Mouse (Mus musculus): ENCODE results near the gene Hes2. TPM values are rescaled to one million over a fixed set of nuclear protein-coding genes. Genes with fewer than 3 reads are reported as not detected.

Hes2 gene
- polyA plus RNA-seq, 1 experiment from 2014 or later: 0.13 TPM

GRCm38 (mm10) chr4:152182205-152182604 is 23.5 kb downstream of the Hes2 start:
- WGBS: 89% methylated on average over 10 of the region's 10 CpGs
- Histone ChIP-seq H3K4me3 (no peak overlapping the region), H3K4me1 (replicated peaks) (peaks cover 57% of the 10 kb centered on the region), H3K9ac (no peak overlapping the region), H3K27me3 (no peaks in the 10 kb centered on the region), H3K9me3 (no peaks in the 10 kb centered on the region), H3K36me3 (peaks cover 6% of the 10 kb centered on the region; the same call in 1 of the 2 replicates), H3K27ac (replicated peaks) (no peak overlapping the region), H3K4me2 (no peak overlapping the region)
- ATAC-seq (ENCODE audit: low read depth): no peak

- no peak for ATAC-seq (ENCODE audit: low read depth)
Measured at GRCm38 (mm10) chr4:152184353-152185035, 25.8 kb downstream of the Hes2 start.

GRCm38 (mm10) chr4:152185137-152185509 is 26.5 kb downstream of the Hes2 start:
- no peaks in the 10 kb centered on the region for H3K27me3 ChIP-seq
- H3K4me2 ChIP-seq: peak overlapping the region; percentile 36
- H3K4me3 ChIP-seq: no peak overlapping the region
- peak; percentile 55 for ATAC-seq (ENCODE audit: low read depth)
- H3K9me3 ChIP-seq: no peaks in the 10 kb centered on the region
- H3K27ac ChIP-seq (replicated peaks): peak overlapping the region; percentile 62
- peaks cover 38% of the 10 kb centered on the region for H3K4me1 ChIP-seq (replicated peaks)
- H3K36me3 ChIP-seq: peaks cover 6% of the 10 kb centered on the region; the same call in 1 of the 2 replicates
- peak overlapping the region; percentile 52; the same call in 1 of the 2 replicates for H3K9ac ChIP-seq
- 5% methylated on average over 3 of the region's 3 CpGs for WGBS

More at GRCm38 (mm10) chr4:152184353-152185035, 25.8 kb downstream of the Hes2 start:
- no peaks in the 10 kb centered on the region for H3K27me3 ChIP-seq
- peaks cover 6% of the 10 kb centered on the region; the same call in 1 of the 2 replicates for H3K36me3 ChIP-seq
- no peaks in the 10 kb centered on the region for H3K9me3 ChIP-seq
- no peak overlapping the region for H3K4me3 ChIP-seq
- H3K9ac ChIP-seq: no peak overlapping the region
- 68% methylated on average over 7 of the region's 7 CpGs for WGBS
- no peak overlapping the region for H3K4me2 ChIP-seq
- peak overlapping the region; percentile 23; the same call in 1 of the 2 replicates for H3K27ac ChIP-seq (replicated peaks)
- peaks cover 40% of the 10 kb centered on the region for H3K4me1 ChIP-seq (replicated peaks)

GRCm38 (mm10) chr4:152185510-152186204 is 27.0 kb downstream of the Hes2 start:
- Histone ChIP-seq H3K27ac (replicated peaks) (peak overlapping the region; percentile 62), H3K4me1 (replicated peaks) (peaks cover 38% of the 10 kb centered on the region), H3K4me2 (peak overlapping the region; percentile 36), H3K27me3 (no peaks in the 10 kb centered on the region), H3K9me3 (no peaks in the 10 kb centered on the region), H3K36me3 (peaks cover 6% of the 10 kb centered on the region; the same call in 1 of the 2 replicates), H3K4me3 (0 out of 2 replicates have a peak overlapping the region, but pooled peaks have one; percentile 3), H3K9ac (peak overlapping the region; percentile 52)
- 10% methylated on average over 19 of the region's 19 CpGs for WGBS
- peak; percentile 77 for ATAC-seq (ENCODE audit: low read depth)

- peak overlapping the region; percentile 36 for H3K4me2 ChIP-seq
- WGBS: 45% methylated on average over 14 of the region's 14 CpGs
- peak overlapping the region; percentile 62 for H3K27ac ChIP-seq (replicated peaks)
- peaks cover 6% of the 10 kb centered on the region; the same call in 1 of the 2 replicates for H3K36me3 ChIP-seq
- H3K4me3 ChIP-seq: peak overlapping the region; percentile 3; the same call in 1 of the 2 replicates
- H3K9me3 ChIP-seq: no peaks in the 10 kb centered on the region
- ATAC-seq (ENCODE audit: low read depth): no peak
- peaks cover 42% of the 10 kb centered on the region for H3K4me1 ChIP-seq (replicated peaks)
- H3K27me3 ChIP-seq: no peaks in the 10 kb centered on the region
- peak overlapping the region; percentile 52 for H3K9ac ChIP-seq
Measured at GRCm38 (mm10) chr4:152186205-152187082, 27.8 kb downstream of the Hes2 start.

- no peak for ATAC-seq (ENCODE audit: low read depth)
- H3K27ac ChIP-seq (replicated peaks): no peak overlapping the region
- peaks cover 5% of the 10 kb centered on the region; the same call in 1 of the 2 replicates for H3K36me3 ChIP-seq
- no peak overlapping the region for H3K4me2 ChIP-seq
- H3K9me3 ChIP-seq: no peaks in the 10 kb centered on the region
- no peak overlapping the region for H3K4me3 ChIP-seq
- H3K27me3 ChIP-seq: no peaks in the 10 kb centered on the region
- H3K9ac ChIP-seq: no peak overlapping the region
- H3K4me1 ChIP-seq (replicated peaks): peaks cover 42% of the 10 kb centered on the region
- 87% methylated on average over 9 of the region's 9 CpGs for WGBS
Measured at GRCm38 (mm10) chr4:152187142-152187541, 28.5 kb downstream of the Hes2 start.

- Histone ChIP-seq H3K4me1 (replicated peaks) (peaks cover 52% of the 10 kb centered on the region), H3K4me2 (no peak overlapping the region), H3K4me3 (no peak overlapping the region), H3K9ac (no peak overlapping the region), H3K27me3 (no peaks in the 10 kb centered on the region), H3K27ac (replicated peaks) (no peak overlapping the region), H3K9me3 (no peaks in the 10 kb centered on the region), H3K36me3 (no peaks in the 10 kb centered on the region)
- 96% methylated on average over 2 of the region's 2 CpGs for WGBS
- no peak for ATAC-seq (ENCODE audit: low read depth)
Measured at GRCm38 (mm10) chr4:152188651-152189050, 30.0 kb downstream of the Hes2 start.

- no peak overlapping the region for H3K27ac ChIP-seq (replicated peaks)
- WGBS: 92% methylated on average over 6 of the region's 6 CpGs
- no peak overlapping the region for H3K9ac ChIP-seq
- H3K27me3 ChIP-seq: no peaks in the 10 kb centered on the region
- H3K4me2 ChIP-seq: no peak overlapping the region
- ATAC-seq (ENCODE audit: low read depth): no peak
- peaks cover 52% of the 10 kb centered on the region for H3K4me1 ChIP-seq (replicated peaks)
- H3K36me3 ChIP-seq: no peaks in the 10 kb centered on the region
- no peaks in the 10 kb centered on the region for H3K9me3 ChIP-seq
- no peak overlapping the region for H3K4me3 ChIP-seq
Measured at GRCm38 (mm10) chr4:152189071-152189470, 30.4 kb downstream of the Hes2 start.

GRCm38 (mm10) chr4:152189691-152190090 is 31.0 kb downstream of the Hes2 start:
- Histone ChIP-seq H3K27me3 (no peaks in the 10 kb centered on the region), H3K4me2 (no peak overlapping the region), H3K36me3 (no peaks in the 10 kb centered on the region), H3K9me3 (no peaks in the 10 kb centered on the region), H3K9ac (no peak overlapping the region; the same call in 1 of the 2 replicates), H3K27ac (replicated peaks) (no peak overlapping the region), H3K4me1 (replicated peaks) (peaks cover 48% of the 10 kb centered on the region), H3K4me3 (no peak overlapping the region)
- WGBS: 83% methylated on average over 4 of the region's 4 CpGs
- no peak for ATAC-seq (ENCODE audit: low read depth)

GRCm38 (mm10) chr4:152190096-152190653 is 31.5 kb downstream of the Hes2 start:
- Histone ChIP-seq H3K4me1 (replicated peaks) (peaks cover 43% of the 10 kb centered on the region), H3K27me3 (no peaks in the 10 kb centered on the region), H3K27ac (replicated peaks) (no peak overlapping the region; the same call in 1 of the 2 replicates), H3K9ac (no peak overlapping the region; the same call in 1 of the 2 replicates), H3K9me3 (no peaks in the 10 kb centered on the region), H3K36me3 (no peaks in the 10 kb centered on the region), H3K4me3 (no peak overlapping the region), H3K4me2 (no peak overlapping the region)
- WGBS: 44% methylated on average over 11 of the region's 11 CpGs
- no peak for ATAC-seq (ENCODE audit: low read depth)

GRCm38 (mm10) chr4:152190701-152191100 is 32.0 kb downstream of the Hes2 start:
- Histone ChIP-seq H3K9me3 (no peaks in the 10 kb centered on the region), H3K4me1 (replicated peaks) (peaks cover 38% of the 10 kb centered on the region), H3K4me2 (no peak overlapping the region), H3K27me3 (no peaks in the 10 kb centered on the region), H3K9ac (no peak overlapping the region), H3K27ac (replicated peaks) (no peak overlapping the region), H3K36me3 (no peaks in the 10 kb centered on the region), H3K4me3 (no peak overlapping the region)
- WGBS: 76% methylated on average over 5 of the region's 5 CpGs
- ATAC-seq (ENCODE audit: low read depth): no peak
